Mouse (Mus musculus): Measurements from ENCODE around the gene Ccni.

GRCm38 (mm10) chr5:93251001-93251760 is 44.9 kb upstream of the Ccni start:
- TF ChIP-seq CTCF (IDR thresholded peaks at IDR 0.05; ENCODE audit: low read depth) (no peak), EP300 (optimal IDR thresholded peaks at IDR 0.05) (no peak)

All from stomach, postnatal 0 days (tissue).